Mouse (Mus musculus) megakaryocyte, embryonic 14.5 days (primary cell): ENCODE measurements around the gene Cpt1b.

Source experiments
- FLI1 ChIP-seq: IDR thresholded peaks from 2 replicates; pipeline ENCODE4 v1.6.1; 2012; ENCODE audit warnings: low read length, inconsistent platforms, mixed read lengths
- GATA1 ChIP-seq: IDR thresholded peaks from 3 replicates; pipeline ENCODE4 v1.6.1; 2012; ENCODE audit warnings: mixed read lengths, low read length, inconsistent platforms, borderline replicate concordance

DNA sequence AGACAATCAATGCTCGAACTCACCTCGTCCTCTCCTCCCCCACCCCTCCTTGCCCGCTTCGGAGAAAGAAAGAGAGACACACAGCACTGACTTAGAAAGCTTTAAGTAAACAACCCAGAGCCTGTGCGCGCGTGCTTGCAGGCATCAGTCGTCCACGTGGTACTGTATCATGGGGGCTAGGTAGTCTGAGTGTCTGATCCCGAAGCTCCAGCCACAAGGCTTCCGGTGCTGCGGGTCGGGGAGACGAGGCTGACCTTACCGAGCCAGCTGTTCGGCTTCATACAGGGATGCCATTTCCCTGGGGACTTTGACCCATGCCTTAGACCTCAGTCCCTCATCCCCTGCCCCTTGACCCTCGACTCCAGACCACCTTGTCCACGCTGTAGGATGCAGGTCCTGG lies 48.3 kb downstream of the Cpt1b start:
- no peak for TF ChIP-seq GATA1
- no peak for TF ChIP-seq FLI1
